Mouse (Mus musculus) ES-E14 (cell line): Measurements from ENCODE around the gene Rilp.

ENCODE experiments used
- CHD2 ChIP-seq: IDR thresholded peaks from 2 replicates; pipeline ENCODE4 v1.6.1; 2014; ENCODE audit warnings: mild to moderate bottlenecking, low read depth, low read length, inconsistent platforms
- HCFC1 ChIP-seq: IDR thresholded peaks from 2 replicates; pipeline ENCODE4 v1.6.1; 2012; ENCODE audit warnings: low read length, inconsistent platforms, borderline replicate concordance; ENCODE audit not compliant: insufficient read depth
- MAFK ChIP-seq: IDR thresholded peaks from 2 replicates; pipeline ENCODE4 v1.6.1; 2014; ENCODE audit warnings: mild to moderate bottlenecking, low read depth, low read length, inconsistent platforms; ENCODE audit not compliant: insufficient read depth
- ZC3H11A ChIP-seq: IDR thresholded peaks from 2 replicates; pipeline ENCODE4 v1.6.1; 2012; ENCODE audit warnings: low read depth, mild to moderate bottlenecking, inconsistent platforms, low read length, borderline replicate concordance
- ZNF384 ChIP-seq: IDR thresholded peaks from 2 replicates; pipeline ENCODE4 v1.6.1; 2012; ENCODE audit warnings: low read depth, low read length, inconsistent platforms

- TF ChIP-seq ZNF384 (no peak), CHD2 (no peak), MAFK (no peak), HCFC1 (no peak), ZC3H11A (no peak)
Observed at GRCm38 (mm10) chr11:75560530-75561409, 50.9 kb downstream of the Rilp start.
